Mouse (Mus musculus) E14TG2a.4 (cell line): ENCODE results near the gene Rp9.

ENCODE experiments used
- CTCF ChIP-seq: conservative IDR thresholded peaks from 2 replicates; pipeline ENCODE4 v1.5.1; 2014; ENCODE audit warnings: low read length
- NANOG ChIP-seq: IDR thresholded peaks from 2 replicates; pipeline ENCODE4 v1.6.1; 2014; ENCODE audit warnings: borderline replicate concordance, low read length, mixed read lengths

DNA sequence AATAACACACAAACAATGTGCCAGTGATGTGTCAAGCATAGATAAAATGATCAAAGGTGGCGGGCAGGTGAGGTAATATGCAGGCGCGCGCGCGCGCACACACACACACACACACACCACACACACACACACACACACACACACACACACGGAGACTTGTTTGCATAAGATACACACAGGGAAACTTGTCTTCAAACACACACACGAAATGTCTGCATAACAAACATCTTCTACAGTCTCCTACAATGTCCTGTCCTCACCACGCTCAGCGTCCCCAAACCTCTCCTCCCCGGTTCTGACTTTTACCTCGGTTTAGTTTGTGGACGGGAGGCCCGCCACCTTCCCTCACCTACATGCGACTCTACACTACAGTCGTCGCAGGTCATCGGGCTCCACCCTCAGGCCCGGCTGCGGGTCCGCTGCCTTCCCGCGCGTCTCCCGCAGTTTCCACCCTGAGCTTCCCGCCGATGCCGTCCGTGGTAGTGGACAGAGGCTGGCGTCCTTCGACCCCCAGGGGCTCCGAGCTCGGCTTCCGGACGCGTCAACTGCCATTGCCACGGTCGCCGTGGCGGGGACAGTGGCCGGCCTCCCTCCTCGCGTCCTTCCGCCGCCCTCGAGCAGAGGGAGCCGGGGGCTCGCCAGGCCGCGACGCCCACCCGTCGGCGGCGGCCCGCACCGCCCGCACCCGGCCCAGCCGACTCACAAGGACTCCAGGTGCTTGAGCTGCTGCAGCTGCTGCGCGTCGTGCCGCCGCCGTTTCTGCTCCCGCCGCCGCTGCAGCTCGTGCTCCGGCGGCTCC is 2.0 kb downstream of the Rp9 start:
- no peak for TF ChIP-seq CTCF
- TF ChIP-seq NANOG, result no peak
